Mouse (Mus musculus): ENCODE results near the gene Rgma. TPM values are rescaled to one million over a fixed set of nuclear protein-coding genes. Genes with fewer than 3 reads are reported as not detected.

Gene Rgma
- polyA plus RNA-seq, 1 experiment from 2014 or later, result 15.9 TPM

DNA sequence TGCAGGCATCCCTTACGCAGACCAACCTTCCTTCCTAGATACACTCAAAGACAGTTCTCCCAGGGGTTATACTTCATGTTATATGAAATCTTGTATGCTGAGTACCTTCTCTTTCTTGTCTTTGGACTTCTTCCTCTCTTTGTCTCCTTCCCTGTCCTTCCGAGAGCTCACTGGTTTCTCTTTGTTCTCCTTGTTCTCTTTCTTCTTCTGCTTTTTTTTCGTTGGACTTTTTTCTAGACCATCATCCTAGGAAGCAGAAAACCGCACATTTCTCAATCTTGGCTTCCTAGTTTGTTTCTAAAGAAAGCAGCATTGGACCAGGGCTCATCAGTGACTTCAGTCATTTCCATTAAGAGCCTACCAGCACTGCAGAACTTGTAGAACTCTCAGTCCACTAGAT is 76.3 kb downstream of the Rgma start:
- Histone ChIP-seq H3K27ac (replicated peaks; ENCODE audit: low read depth, low read length) (no peak overlapping the region), H3K27me3 (ENCODE audit: control insufficient read depth, insufficient read depth, low read length) (no peaks in the 10 kb centered on the region), H3K36me3 (replicated peaks; ENCODE audit: control insufficient read depth, insufficient read depth, low read depth, low read length) (peaks cover 33% of the 10 kb centered on the region), H3K9me3 (replicated peaks; ENCODE audit: control insufficient read depth, low read length) (no peaks in the 10 kb centered on the region), H3K4me2 (ENCODE audit: low read depth, low read length) (no peak overlapping the region), H3K9ac (replicated peaks; ENCODE audit: low read length) (no peak overlapping the region), H3K4me3 (ENCODE audit: low read depth, low read length) (no peak overlapping the region), H3K4me1 (ENCODE audit: control insufficient read depth, insufficient read depth, low read length) (no peaks in the 10 kb centered on the region)
- WGBS, result 94% methylated on average over 4 of the region's 4 CpGs
- DNase-seq (ENCODE audit: low spot score) (no peak), ATAC-seq (replicated peaks; ENCODE audit: insufficient number of reproducible peaks, low FRiP score, low TSS enrichment, low read depth) (no peak)

DNA sequence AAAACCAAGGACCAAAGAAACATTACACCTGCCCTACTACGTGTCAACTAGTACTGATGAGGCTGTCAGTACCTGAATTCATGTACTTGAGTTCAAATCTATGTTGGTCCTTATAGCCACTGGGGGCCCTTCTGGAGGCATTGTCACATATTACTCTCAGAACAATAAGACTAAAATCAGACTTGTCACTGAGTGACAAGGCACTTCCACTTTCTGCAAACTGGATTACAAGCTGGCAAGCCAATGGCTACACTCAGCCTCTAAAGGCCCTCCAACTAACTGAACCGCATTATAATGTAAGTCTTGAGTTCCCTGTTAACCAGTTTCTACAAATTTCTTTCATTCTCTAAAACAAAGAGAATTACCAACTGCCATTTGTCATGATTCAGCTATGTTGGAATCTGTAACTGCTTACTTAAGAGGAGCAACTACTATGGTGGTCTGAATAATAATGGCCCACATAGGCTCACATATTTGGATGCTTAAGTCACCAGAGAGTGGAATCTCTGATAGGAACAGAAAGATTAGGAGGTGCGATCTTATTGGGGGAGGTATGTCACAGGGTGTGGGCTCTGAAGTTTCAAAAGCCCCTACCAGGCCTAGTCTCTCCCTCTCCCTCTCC is 77.0 kb downstream of the Rgma start:
- Histone ChIP-seq H3K9ac (replicated peaks; ENCODE audit: low read length) (no peak overlapping the region), H3K4me3 (ENCODE audit: low read depth, low read length) (no peak overlapping the region), H3K4me1 (ENCODE audit: control insufficient read depth, insufficient read depth, low read length) (no peaks in the 10 kb centered on the region), H3K9me3 (replicated peaks; ENCODE audit: control insufficient read depth, low read length) (no peaks in the 10 kb centered on the region), H3K36me3 (replicated peaks; ENCODE audit: control insufficient read depth, insufficient read depth, low read depth, low read length) (peaks cover 33% of the 10 kb centered on the region), H3K27me3 (ENCODE audit: control insufficient read depth, insufficient read depth, low read length) (no peaks in the 10 kb centered on the region), H3K4me2 (ENCODE audit: low read depth, low read length) (no peak overlapping the region), H3K27ac (replicated peaks; ENCODE audit: low read depth, low read length) (no peak overlapping the region)
- no peak for ATAC-seq (replicated peaks; ENCODE audit: insufficient number of reproducible peaks, low FRiP score, low TSS enrichment, low read depth)
- DNase-seq (ENCODE audit: low spot score), result no peak
- 94% methylated on average over 3 of the region's 3 CpGs for WGBS

DNA sequence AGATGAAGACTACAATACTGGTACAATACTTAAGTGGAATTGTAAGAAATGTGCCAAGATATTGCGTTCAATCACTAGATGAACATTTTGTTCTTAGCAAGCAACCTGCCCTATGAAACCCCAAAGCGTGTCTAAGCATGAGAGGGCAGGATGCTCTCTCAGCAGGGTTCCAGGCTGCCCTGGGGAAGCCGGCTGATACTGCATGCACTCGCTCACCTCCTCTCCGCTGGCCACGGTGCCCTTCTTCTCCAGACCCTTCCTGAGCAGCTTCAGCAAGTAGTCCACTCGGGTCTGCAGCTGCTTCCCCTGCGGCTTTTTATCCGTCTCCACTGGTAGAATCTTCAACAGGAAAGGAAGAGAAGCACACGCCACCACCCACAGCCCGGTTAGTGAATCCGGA is 78.8 kb downstream of the Rgma start:
- Histone ChIP-seq H3K4me2 (ENCODE audit: low read depth, low read length) (no peak overlapping the region), H3K36me3 (replicated peaks; ENCODE audit: control insufficient read depth, insufficient read depth, low read depth, low read length) (peaks cover 33% of the 10 kb centered on the region), H3K9me3 (replicated peaks; ENCODE audit: control insufficient read depth, low read length) (no peaks in the 10 kb centered on the region), H3K9ac (replicated peaks; ENCODE audit: low read length) (no peak overlapping the region), H3K27ac (replicated peaks; ENCODE audit: low read depth, low read length) (no peak overlapping the region), H3K4me1 (ENCODE audit: control insufficient read depth, insufficient read depth, low read length) (no peaks in the 10 kb centered on the region), H3K4me3 (ENCODE audit: low read depth, low read length) (no peak overlapping the region), H3K27me3 (ENCODE audit: control insufficient read depth, insufficient read depth, low read length) (no peaks in the 10 kb centered on the region)
- 83% methylated on average over 12 of the region's 12 CpGs for WGBS
- ATAC-seq (replicated peaks; ENCODE audit: insufficient number of reproducible peaks, low FRiP score, low TSS enrichment, low read depth), result no peak
- DNase-seq (ENCODE audit: low spot score), result no peak

DNA sequence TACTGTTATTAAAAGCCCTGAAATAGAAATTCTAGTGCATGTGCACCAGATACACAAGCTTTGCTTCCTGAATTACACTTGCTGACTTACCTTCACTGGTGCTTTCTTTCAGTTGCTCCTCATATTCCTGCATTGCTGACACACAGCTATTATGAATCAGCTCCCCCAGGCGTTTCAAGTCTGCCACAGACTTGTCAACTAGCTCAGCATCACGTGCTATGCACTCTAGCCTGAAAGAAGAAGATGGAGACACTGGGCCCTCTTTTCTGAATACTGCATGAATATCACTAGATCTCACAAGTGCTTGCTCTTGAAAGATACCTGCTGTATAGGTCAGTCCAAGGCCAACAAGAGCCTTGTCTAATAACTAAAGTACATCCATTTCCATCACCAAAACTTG is 88.2 kb downstream of the Rgma start:
- H3K36me3 ChIP-seq (replicated peaks; ENCODE audit: control insufficient read depth, insufficient read depth, low read depth, low read length), result peaks cover 31% of the 10 kb centered on the region
- H3K9ac ChIP-seq (replicated peaks; ENCODE audit: low read length), result no peak overlapping the region
- DNase-seq (ENCODE audit: low spot score), result no peak
- no peaks in the 10 kb centered on the region for H3K9me3 ChIP-seq (replicated peaks; ENCODE audit: control insufficient read depth, low read length)
- H3K4me1 ChIP-seq (ENCODE audit: control insufficient read depth, insufficient read depth, low read length), result no peaks in the 10 kb centered on the region
- H3K4me2 ChIP-seq (ENCODE audit: low read depth, low read length), result no peak overlapping the region
- H3K4me3 ChIP-seq (ENCODE audit: low read depth, low read length), result no peak overlapping the region
- H3K27me3 ChIP-seq (ENCODE audit: control insufficient read depth, insufficient read depth, low read length), result no peaks in the 10 kb centered on the region
- H3K27ac ChIP-seq (replicated peaks; ENCODE audit: low read depth, low read length), result no peak overlapping the region
- WGBS, result 86% methylated on average over 2 of the region's 2 CpGs
- ATAC-seq (replicated peaks; ENCODE audit: insufficient number of reproducible peaks, low FRiP score, low TSS enrichment, low read depth), result no peak

DNA sequence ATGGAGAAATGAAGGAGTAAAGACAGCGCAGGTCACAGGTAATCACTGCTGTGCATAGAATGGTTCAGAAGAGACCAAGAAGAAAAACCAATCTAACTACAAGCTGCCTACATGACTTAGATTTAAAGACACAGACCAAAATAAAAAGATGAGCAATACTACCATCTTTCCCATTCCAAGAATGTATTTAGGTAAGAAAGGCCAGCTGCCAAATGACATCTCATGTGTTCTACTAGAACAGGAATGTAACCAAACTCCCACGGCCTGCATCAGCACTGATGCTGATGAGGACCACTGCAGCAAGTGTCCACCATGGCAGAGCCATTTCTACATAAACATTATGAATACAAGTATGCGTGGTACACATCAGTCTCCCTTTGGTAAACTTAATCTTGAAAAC is 92.4 kb downstream of the Rgma start:
- Histone ChIP-seq H3K9ac (replicated peaks; ENCODE audit: low read length) (no peak overlapping the region), H3K27ac (replicated peaks; ENCODE audit: low read depth, low read length) (no peak overlapping the region), H3K4me3 (ENCODE audit: low read depth, low read length) (no peak overlapping the region), H3K27me3 (ENCODE audit: control insufficient read depth, insufficient read depth, low read length) (no peaks in the 10 kb centered on the region), H3K4me2 (ENCODE audit: low read depth, low read length) (no peak overlapping the region), H3K9me3 (replicated peaks; ENCODE audit: control insufficient read depth, low read length) (no peaks in the 10 kb centered on the region), H3K36me3 (replicated peaks; ENCODE audit: control insufficient read depth, insufficient read depth, low read depth, low read length) (peaks cover 32% of the 10 kb centered on the region), H3K4me1 (ENCODE audit: control insufficient read depth, insufficient read depth, low read length) (no peaks in the 10 kb centered on the region)
- WGBS, result 98% methylated on average over 3 of the region's 3 CpGs
- ATAC-seq (replicated peaks; ENCODE audit: insufficient number of reproducible peaks, low FRiP score, low TSS enrichment, low read depth) (no peak), DNase-seq (ENCODE audit: low spot score) (no peak)

Other genes starting within 250 kb of the Rgma start
- gene Chd2, start 166.3 kb downstream of the Rgma start, polyA plus RNA-seq (2014; fragmentation: Nextera tagmentation; extraction: Ambion mirVana), result 46.6 and 47.8 TPM in 2 replicates

All from embryonic facial prominence, embryonic 11.5 days (tissue).